Mouse (Mus musculus) kidney, postnatal 4 days (tissue): ENCODE data around the gene Ppef1.

Experiments used
- DNase-seq, 2 experiments: peaks; one replicate each; pipeline ENCODE4 v3.0.0; 2021; ENCODE audit warnings: mixed read lengths in 2 of 2

Gene Ppef1

GRCm38 (mm10) chrX:160592933-160593332, 142.6 kb downstream of the Ppef1 start:
- DNase-seq, result no peak

- DNase-seq, result no peak
These were observed 145.4 kb downstream of the Ppef1 start for GRCm38 (mm10) chrX:160590147-160590546.

GRCm38 (mm10) chrX:160588523-160588922, 147.0 kb downstream of the Ppef1 start:
- DNase-seq, result no peak

- DNase-seq, result no peak
These were observed 150.5 kb downstream of the Ppef1 start for GRCm38 (mm10) chrX:160585110-160585509.

GRCm38 (mm10) chrX:160584148-160584838, 151.3 kb downstream of the Ppef1 start:
- DNase-seq, result no peak

GRCm38 (mm10) chrX:160583589-160583988, 152.0 kb downstream of the Ppef1 start:
- DNase-seq, result peak; percentile 32 to 48
